Mouse (Mus musculus) heart, postnatal 0 days (tissue): ENCODE data around the gene Rab21.

Experiments used
- CTCF ChIP-seq: IDR thresholded peaks from 2 replicates; pipeline ENCODE4 v1.5.1; 2016; ENCODE audit warnings: antibody characterized with exemption, control low read depth, low read depth
- EP300 ChIP-seq: IDR thresholded peaks from 2 replicates; pipeline ENCODE4 v1.6.1; 2016; ENCODE audit warnings: antibody characterized with exemption, low read depth

GRCm38 (mm10) chr10:115363151-115363550, 47.8 kb upstream of the Rab21 start:
- no peak for TF ChIP-seq EP300
- TF ChIP-seq CTCF, result no peak
